Mouse (Mus musculus): ENCODE measurements around the gene Nrd1. TPM values are rescaled to one million over a fixed set of nuclear protein-coding genes. Genes with fewer than 3 reads are reported as not detected.
A peak's percentile ranks its signal among the peaks of the same experiment; 100 is the strongest.

Nrd1 gene
- polyA plus RNA-seq, 1 experiment from 2014 or later = 67.1 TPM

GRCm38 (mm10) chr4:109026543-109026942, 26.1 kb downstream of the Nrd1 start:
- no peak overlapping the region for H3K27ac ChIP-seq (ENCODE audit: poor library complexity, severe bottlenecking)
- no peak overlapping the region for H3K9ac ChIP-seq
- no peak for ATAC-seq (ENCODE audit: insufficient number of reproducible peaks, low FRiP score)
- 88% methylated on average over 3 of the region's 3 CpGs for WGBS
- H3K36me3 ChIP-seq = peaks cover 48% of the 10 kb centered on the region
- no peak overlapping the region for H3K4me3 ChIP-seq
- no peaks in the 10 kb centered on the region for H3K27me3 ChIP-seq (replicated peaks)
- no peak overlapping the region for H3K4me2 ChIP-seq
- no peaks in the 10 kb centered on the region for H3K4me1 ChIP-seq (replicated peaks)
- H3K9me3 ChIP-seq (replicated peaks) = no peaks in the 10 kb centered on the region

GRCm38 (mm10) chr4:109029857-109030256, 29.4 kb downstream of the Nrd1 start:
- Histone ChIP-seq H3K4me3 (no peak overlapping the region), H3K27me3 (replicated peaks) (no peaks in the 10 kb centered on the region), H3K27ac (ENCODE audit: poor library complexity, severe bottlenecking) (no peak overlapping the region), H3K4me2 (no peak overlapping the region), H3K9me3 (replicated peaks) (no peaks in the 10 kb centered on the region), H3K4me1 (replicated peaks) (no peaks in the 10 kb centered on the region), H3K36me3 (peaks cover 59% of the 10 kb centered on the region), H3K9ac (no peak overlapping the region)
- 91% methylated on average over 2 of the region's 2 CpGs for WGBS
- no peak for ATAC-seq (ENCODE audit: insufficient number of reproducible peaks, low FRiP score)

GRCm38 (mm10) chr4:109030266-109030665, 29.8 kb downstream of the Nrd1 start:
- peaks cover 58% of the 10 kb centered on the region for H3K36me3 ChIP-seq
- no peaks in the 10 kb centered on the region for H3K4me1 ChIP-seq (replicated peaks)
- no peak overlapping the region for H3K27ac ChIP-seq (ENCODE audit: poor library complexity, severe bottlenecking)
- 91% methylated on average over 2 of the region's 2 CpGs for WGBS
- H3K9me3 ChIP-seq (replicated peaks) = no peaks in the 10 kb centered on the region
- no peak overlapping the region for H3K9ac ChIP-seq
- no peak for ATAC-seq (ENCODE audit: insufficient number of reproducible peaks, low FRiP score)
- H3K4me2 ChIP-seq = no peak overlapping the region
- no peaks in the 10 kb centered on the region for H3K27me3 ChIP-seq (replicated peaks)
- no peak overlapping the region for H3K4me3 ChIP-seq

- H3K4me3 ChIP-seq = no peak overlapping the region
- no peaks in the 10 kb centered on the region for H3K27me3 ChIP-seq (replicated peaks)
- H3K9ac ChIP-seq = no peak overlapping the region
- H3K4me1 ChIP-seq (replicated peaks) = no peaks in the 10 kb centered on the region
- no peak overlapping the region for H3K27ac ChIP-seq (ENCODE audit: poor library complexity, severe bottlenecking)
- no peak overlapping the region for H3K4me2 ChIP-seq
- no peaks in the 10 kb centered on the region for H3K9me3 ChIP-seq (replicated peaks)
- peaks cover 63% of the 10 kb centered on the region for H3K36me3 ChIP-seq
- no peak for ATAC-seq (ENCODE audit: insufficient number of reproducible peaks, low FRiP score)
Measured at GRCm38 (mm10) chr4:109036327-109036726, 35.9 kb downstream of the Nrd1 start.

- Histone ChIP-seq H3K27ac (ENCODE audit: poor library complexity, severe bottlenecking) (no peak overlapping the region), H3K4me3 (no peak overlapping the region), H3K9me3 (replicated peaks) (no peaks in the 10 kb centered on the region), H3K4me2 (no peak overlapping the region), H3K4me1 (replicated peaks) (peaks cover 11% of the 10 kb centered on the region; the same call in 1 of the 2 replicates), H3K27me3 (replicated peaks) (no peaks in the 10 kb centered on the region), H3K36me3 (peaks cover 88% of the 10 kb centered on the region), H3K9ac (no peak overlapping the region)
- no peak for ATAC-seq (ENCODE audit: insufficient number of reproducible peaks, low FRiP score)
- WGBS = 55% methylated on average over 4 of the region's 4 CpGs
Measured at GRCm38 (mm10) chr4:109042739-109043138, 42.3 kb downstream of the Nrd1 start.

GRCm38 (mm10) chr4:109043294-109043693, 42.8 kb downstream of the Nrd1 start:
- Histone ChIP-seq H3K4me2 (no peak overlapping the region), H3K9ac (no peak overlapping the region), H3K9me3 (replicated peaks) (no peaks in the 10 kb centered on the region), H3K4me3 (no peak overlapping the region), H3K4me1 (replicated peaks) (peaks cover 15% of the 10 kb centered on the region; the same call in 1 of the 2 replicates), H3K27ac (ENCODE audit: poor library complexity, severe bottlenecking) (no peak overlapping the region), H3K27me3 (replicated peaks) (no peaks in the 10 kb centered on the region), H3K36me3 (peaks cover 90% of the 10 kb centered on the region)
- ATAC-seq (ENCODE audit: insufficient number of reproducible peaks, low FRiP score) = no peak
- WGBS = 71% methylated on average over 5 of the region's 5 CpGs

GRCm38 (mm10) chr4:109043756-109044155, 43.3 kb downstream of the Nrd1 start:
- Histone ChIP-seq H3K4me3 (no peak overlapping the region), H3K27ac (ENCODE audit: poor library complexity, severe bottlenecking) (no peak overlapping the region), H3K9ac (no peak overlapping the region), H3K4me2 (no peak overlapping the region), H3K4me1 (replicated peaks) (peaks cover 17% of the 10 kb centered on the region; the same call in 1 of the 2 replicates), H3K27me3 (replicated peaks) (no peaks in the 10 kb centered on the region), H3K9me3 (replicated peaks) (no peaks in the 10 kb centered on the region), H3K36me3 (peaks cover 88% of the 10 kb centered on the region)
- ATAC-seq (ENCODE audit: insufficient number of reproducible peaks, low FRiP score) = no peak
- 82% methylated on average over 5 of the region's 5 CpGs for WGBS

GRCm38 (mm10) chr4:109048258-109048657, 47.8 kb downstream of the Nrd1 start:
- peaks cover 82% of the 10 kb centered on the region for H3K36me3 ChIP-seq
- H3K9me3 ChIP-seq (replicated peaks) = no peaks in the 10 kb centered on the region
- 27% methylated on average over 4 of the region's 4 CpGs for WGBS
- H3K4me3 ChIP-seq = no peak overlapping the region
- ATAC-seq (ENCODE audit: insufficient number of reproducible peaks, low FRiP score) = peak; percentile 56; the same call in 1 of the 2 replicates
- H3K27me3 ChIP-seq (replicated peaks) = no peaks in the 10 kb centered on the region
- no peak overlapping the region for H3K27ac ChIP-seq (ENCODE audit: poor library complexity, severe bottlenecking)
- H3K9ac ChIP-seq = no peak overlapping the region
- H3K4me2 ChIP-seq = no peak overlapping the region
- peaks cover 24% of the 10 kb centered on the region for H3K4me1 ChIP-seq (replicated peaks)

GRCm38 (mm10) chr4:109052282-109052681, 51.8 kb downstream of the Nrd1 start:
- no peak overlapping the region for H3K9ac ChIP-seq
- no peak for ATAC-seq (ENCODE audit: insufficient number of reproducible peaks, low FRiP score)
- no peak overlapping the region for H3K27ac ChIP-seq (ENCODE audit: poor library complexity, severe bottlenecking)
- H3K4me1 ChIP-seq (replicated peaks) = peaks cover 24% of the 10 kb centered on the region
- no peaks in the 10 kb centered on the region for H3K9me3 ChIP-seq (replicated peaks)
- H3K4me3 ChIP-seq = no peak overlapping the region
- peaks cover 68% of the 10 kb centered on the region for H3K36me3 ChIP-seq
- no peaks in the 10 kb centered on the region for H3K27me3 ChIP-seq (replicated peaks)
- H3K4me2 ChIP-seq = no peak overlapping the region
- WGBS = 33% methylated on average over 1 of the region's 1 CpGs

- Histone ChIP-seq H3K36me3 (peaks cover 74% of the 10 kb centered on the region), H3K27ac (ENCODE audit: poor library complexity, severe bottlenecking) (no peak overlapping the region), H3K4me2 (no peak overlapping the region), H3K9ac (no peak overlapping the region), H3K27me3 (replicated peaks) (no peaks in the 10 kb centered on the region), H3K9me3 (replicated peaks) (no peaks in the 10 kb centered on the region), H3K4me3 (no peak overlapping the region), H3K4me1 (replicated peaks) (peaks cover 15% of the 10 kb centered on the region)
- 88% methylated on average over 9 of the region's 9 CpGs for WGBS
- no peak for ATAC-seq (ENCODE audit: insufficient number of reproducible peaks, low FRiP score)
Measured at GRCm38 (mm10) chr4:109054003-109054402, 53.5 kb downstream of the Nrd1 start.

- H3K27me3 ChIP-seq (replicated peaks) = no peaks in the 10 kb centered on the region
- H3K36me3 ChIP-seq = peaks cover 75% of the 10 kb centered on the region
- ATAC-seq (ENCODE audit: insufficient number of reproducible peaks, low FRiP score) = no peak
- H3K9me3 ChIP-seq (replicated peaks) = no peaks in the 10 kb centered on the region
- H3K4me1 ChIP-seq (replicated peaks) = peaks cover 3% of the 10 kb centered on the region; the same call in 1 of the 2 replicates
- no peak overlapping the region for H3K4me2 ChIP-seq
- no peak overlapping the region for H3K27ac ChIP-seq (ENCODE audit: poor library complexity, severe bottlenecking)
- H3K9ac ChIP-seq = no peak overlapping the region
- H3K4me3 ChIP-seq = no peak overlapping the region
- WGBS = 84% methylated on average over 7 of the region's 7 CpGs
Measured at GRCm38 (mm10) chr4:109056351-109056750, 55.9 kb downstream of the Nrd1 start.

GRCm38 (mm10) chr4:109057640-109058039, 57.2 kb downstream of the Nrd1 start:
- Histone ChIP-seq H3K4me3 (no peak overlapping the region), H3K36me3 (peaks cover 76% of the 10 kb centered on the region), H3K27me3 (replicated peaks) (no peaks in the 10 kb centered on the region), H3K4me2 (no peak overlapping the region), H3K4me1 (replicated peaks) (0 out of 2 replicates have a peak, but pooled peaks cover 3% of the 10 kb centered on the region), H3K9me3 (replicated peaks) (no peaks in the 10 kb centered on the region), H3K9ac (no peak overlapping the region), H3K27ac (ENCODE audit: poor library complexity, severe bottlenecking) (no peak overlapping the region)
- no peak for ATAC-seq (ENCODE audit: insufficient number of reproducible peaks, low FRiP score)
- WGBS = 90% methylated on average over 8 of the region's 8 CpGs

Data from heart, embryonic 12.5 days (tissue).